Mouse (Mus musculus) CD4-positive helper T cell, adult 2 months (primary cell): ENCODE data around the gene Gja10.

Source experiments
- DNase-seq: peaks from one replicate; pipeline ENCODE4 v3.0.0-alpha.2; 2012; ENCODE audit warnings: low read depth, missing footprints, low spot score

Gene Gja10

DNA sequence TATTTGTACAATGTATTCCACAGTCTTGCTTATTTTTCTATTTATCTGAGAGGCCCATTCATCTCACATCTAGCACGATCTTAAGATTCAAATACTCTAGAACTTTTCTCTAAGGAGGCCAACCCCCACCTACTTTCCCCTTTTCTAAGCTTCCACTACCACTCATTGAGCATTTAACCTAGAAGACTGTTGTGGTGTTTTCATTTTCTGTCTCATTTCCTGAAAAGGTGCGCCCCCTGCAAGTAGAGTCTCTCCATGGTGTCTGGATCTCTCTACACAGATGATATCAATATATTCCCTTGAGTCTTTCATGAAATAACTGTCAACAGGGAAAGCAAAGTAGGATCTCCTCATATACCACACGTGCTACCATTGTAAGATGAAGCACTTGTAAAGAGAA lies at the start of gene Gja10:
TSS of gene Gja10 (minus strand) at position 101 of the 400 bp plus-strand sequence.
- DNase-seq = no peak

DNA sequence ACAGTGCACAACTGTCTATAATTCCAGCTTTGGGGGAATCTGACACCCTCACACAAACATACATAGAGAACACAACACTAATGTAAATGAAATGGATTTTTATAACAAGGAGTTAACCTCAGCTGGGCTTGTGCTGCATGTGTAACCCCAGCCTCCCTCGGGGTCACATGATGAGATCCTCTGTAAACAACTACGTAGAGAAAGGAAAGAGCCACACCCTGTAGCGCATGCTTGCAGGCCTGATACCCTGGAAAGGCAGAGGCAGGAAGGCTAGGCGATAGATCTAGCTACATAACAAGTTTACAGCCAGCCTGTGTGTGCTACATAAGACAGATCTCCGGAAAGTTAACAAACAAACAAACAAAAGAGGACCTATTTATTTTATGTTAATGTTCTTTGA lies 49.1 kb upstream of the Gja10 start:
- DNase-seq = peak; percentile 38

GRCm38 (mm10) chr4:32621637-32622036 lies 19.1 kb upstream of the Gja10 start:
- DNase-seq = no peak

DNA sequence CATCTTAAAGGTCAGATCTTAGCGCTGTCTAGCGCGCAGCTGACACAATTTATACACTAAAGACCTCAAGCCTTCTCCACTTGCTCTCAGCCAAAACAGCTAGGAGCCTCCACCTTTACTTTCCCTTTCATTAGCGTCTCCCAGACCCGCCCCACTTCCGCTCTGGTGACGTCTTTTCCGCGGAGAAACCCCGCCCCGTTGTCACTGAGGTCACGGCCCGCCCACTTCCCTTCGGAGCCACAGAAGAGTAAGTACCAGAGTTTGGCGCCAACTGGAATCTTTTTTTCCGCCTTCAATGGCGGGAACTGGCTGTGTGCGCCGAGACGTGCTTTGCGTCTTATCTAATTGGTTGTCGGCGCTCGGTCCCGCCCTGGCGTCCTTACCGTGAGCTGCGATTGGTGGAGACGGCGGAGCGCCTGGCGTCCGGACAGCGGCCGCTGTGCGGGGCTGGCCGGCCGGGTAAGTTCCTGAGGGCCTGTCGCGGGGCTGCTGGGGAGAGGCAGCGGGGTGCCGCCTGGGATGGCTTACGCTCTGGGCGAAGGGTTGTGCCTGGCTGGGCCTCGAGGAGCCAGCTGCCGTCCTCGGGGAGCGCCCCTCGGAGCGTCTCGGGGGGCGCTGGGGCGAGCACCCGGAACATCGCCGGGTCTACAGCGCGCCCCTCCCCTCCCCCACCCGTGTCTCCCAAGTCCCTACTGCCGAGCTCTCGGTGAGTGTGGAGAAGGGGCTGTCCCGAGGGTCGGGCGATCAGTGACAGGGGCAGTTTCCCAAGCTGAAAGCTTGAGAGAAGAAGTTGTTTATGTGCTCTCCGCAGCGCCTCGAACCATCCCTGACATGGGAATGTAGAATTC lies 12.7 kb upstream of the Gja10 start, which contains the start of gene Casp8ap2:
TSS of gene Casp8ap2 (plus strand) at position 418 of the 848 bp plus-strand sequence.
- peak; percentile 99 for DNase-seq

DNA sequence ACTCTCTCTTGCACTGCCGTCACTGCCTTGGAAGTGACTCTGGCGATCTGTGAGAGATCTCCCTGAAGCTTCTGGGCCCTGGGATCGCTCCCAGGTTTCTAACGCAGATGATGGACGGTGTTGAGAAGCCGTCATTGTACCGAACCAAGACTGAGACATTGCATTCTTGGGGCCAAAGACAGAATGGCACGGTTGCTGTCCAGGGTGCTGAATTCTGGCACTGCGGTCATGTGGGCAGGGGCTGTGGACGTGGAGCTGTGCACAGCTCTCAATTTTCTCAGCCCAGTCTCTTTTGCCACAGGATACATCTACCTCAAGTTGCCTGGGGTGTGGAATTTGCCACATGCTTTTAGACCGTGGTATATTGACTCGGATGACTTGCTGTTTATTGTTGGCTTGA lies 1.4 kb downstream of the Gja10 start:
- DNase-seq = peak; percentile 53

DNA sequence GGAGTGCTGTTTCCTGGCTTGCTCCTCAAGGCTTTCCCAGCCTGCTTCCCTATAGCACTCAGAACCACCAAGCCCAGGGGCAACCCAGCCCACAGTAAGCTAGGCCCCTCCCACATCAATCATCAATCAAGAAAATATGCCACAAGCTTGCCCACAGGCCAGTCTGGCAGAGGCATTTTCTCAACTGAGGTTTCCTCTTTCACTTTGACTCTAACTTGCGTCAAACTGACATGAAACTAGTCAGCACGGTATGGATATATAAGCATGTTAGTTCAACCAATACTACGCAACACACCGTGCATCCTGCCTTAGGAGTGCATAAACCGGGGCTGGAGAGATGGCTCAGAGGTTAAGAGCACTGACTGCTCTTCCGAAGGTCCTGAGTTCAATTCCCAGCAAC lies 14.3 kb downstream of the Gja10 start:
- peak; percentile 89 for DNase-seq

DNA sequence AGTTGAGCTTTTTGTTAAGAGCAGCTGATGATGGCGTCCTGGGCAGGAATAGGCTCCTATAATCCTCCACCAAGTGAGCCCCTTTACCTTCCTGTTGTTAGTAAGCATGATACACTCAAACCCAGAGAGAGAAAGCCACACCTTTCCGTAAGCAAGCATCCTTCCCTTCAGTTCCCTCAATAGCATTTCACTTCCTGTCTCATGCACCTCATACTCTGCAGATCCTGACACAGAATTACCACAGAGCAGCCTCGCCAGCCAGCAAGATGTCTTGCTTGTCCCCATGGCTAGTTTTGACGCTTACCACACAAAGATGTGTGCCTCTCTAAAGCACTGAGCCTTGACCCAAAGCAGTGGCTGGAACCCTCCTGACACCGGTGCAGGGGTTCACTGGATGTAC lies 15.0 kb downstream of the Gja10 start:
- DNase-seq = peak; percentile 64

DNA sequence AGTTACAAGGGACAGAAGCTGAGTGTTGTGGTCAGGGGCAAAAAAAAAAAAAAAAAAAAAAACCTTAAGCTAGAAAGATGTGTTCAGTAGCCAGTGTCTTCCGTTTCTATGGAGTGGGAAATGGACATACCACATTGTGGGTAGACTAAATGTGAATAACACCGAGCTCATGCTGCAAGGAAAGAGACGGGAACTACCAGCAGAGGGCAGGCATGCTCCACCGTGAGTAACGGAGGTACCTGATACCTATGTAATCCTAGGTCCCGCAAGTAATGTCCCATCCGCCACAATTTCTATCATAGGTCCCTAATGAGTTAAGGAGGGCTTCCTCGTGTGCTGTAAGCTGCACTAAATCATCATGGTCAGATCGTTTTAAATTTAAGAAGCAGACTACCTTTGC lies 16.0 kb downstream of the Gja10 start:
- DNase-seq = peak; percentile 82

- DNase-seq = no peak
Observed at GRCm38 (mm10) chr4:32584181-32584580, 18.4 kb downstream of the Gja10 start.

GRCm38 (mm10) chr4:32579850-32580249 lies 22.7 kb downstream of the Gja10 start:
- no peak for DNase-seq

GRCm38 (mm10) chr4:32575165-32575564 lies 27.4 kb downstream of the Gja10 start:
- no peak for DNase-seq

- DNase-seq = no peak
Observed at GRCm38 (mm10) chr4:32574604-32575003, 28.0 kb downstream of the Gja10 start.

GRCm38 (mm10) chr4:32573586-32573985 lies 29.0 kb downstream of the Gja10 start:
- DNase-seq = no peak

DNA sequence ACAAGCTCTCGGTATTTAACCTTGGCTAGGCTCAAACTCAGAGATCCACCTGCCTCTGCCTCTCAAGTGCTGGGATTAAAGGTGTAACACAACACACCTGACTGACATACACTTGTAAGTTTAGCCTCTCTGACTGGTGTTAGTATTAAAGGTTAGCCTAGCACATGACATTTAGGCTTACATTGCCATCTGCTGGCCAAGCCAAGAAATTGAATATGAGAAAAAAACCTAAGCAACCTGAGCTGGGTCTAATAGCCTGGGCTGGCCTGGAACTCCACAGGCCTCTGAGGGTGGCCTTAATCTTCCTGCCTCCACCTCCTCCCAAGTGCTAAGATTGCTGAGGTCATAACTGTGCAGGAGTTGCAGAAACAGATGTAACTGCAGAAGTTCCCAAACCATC lies 30.4 kb downstream of the Gja10 start:
- peak; percentile 70 for DNase-seq

DNA sequence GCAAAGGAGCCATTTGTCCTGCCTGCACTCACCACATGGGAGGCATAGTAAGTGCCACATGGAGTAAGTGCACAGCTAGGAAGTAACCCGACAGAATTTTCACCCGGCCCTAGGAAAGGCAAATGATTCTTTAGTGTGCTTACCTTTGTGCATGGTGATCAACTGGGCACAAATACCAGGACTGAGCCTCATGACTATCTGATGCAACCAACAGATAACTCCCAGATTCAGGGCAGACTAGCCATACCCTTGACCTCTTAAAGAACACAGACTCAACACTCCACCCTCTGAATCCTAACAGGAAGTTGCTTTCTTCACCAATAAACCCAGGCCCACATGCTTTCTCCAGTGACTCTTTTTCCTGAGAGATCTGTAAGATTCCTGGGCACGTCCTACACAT lies 31.1 kb downstream of the Gja10 start:
- DNase-seq = no peak

DNA sequence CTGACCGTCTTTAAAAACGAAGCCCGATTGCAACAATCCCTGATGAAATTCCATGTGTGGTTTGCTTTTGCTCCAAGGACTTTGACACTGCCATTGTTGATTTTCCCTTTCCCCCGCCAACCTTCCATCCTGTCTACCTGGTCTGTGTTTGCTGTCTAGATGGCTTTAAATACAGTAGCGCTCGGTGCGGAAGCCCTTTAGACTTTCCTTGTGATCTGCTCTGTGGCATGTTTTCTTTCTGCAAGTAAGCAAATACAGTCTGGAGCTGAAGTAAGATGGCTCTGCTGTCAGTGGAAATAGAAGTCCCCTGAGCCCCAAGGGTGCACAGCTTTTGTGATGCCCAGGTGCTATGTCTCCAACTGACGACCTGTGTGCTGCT lies 31.6 kb downstream of the Gja10 start:
- DNase-seq = no peak

DNA sequence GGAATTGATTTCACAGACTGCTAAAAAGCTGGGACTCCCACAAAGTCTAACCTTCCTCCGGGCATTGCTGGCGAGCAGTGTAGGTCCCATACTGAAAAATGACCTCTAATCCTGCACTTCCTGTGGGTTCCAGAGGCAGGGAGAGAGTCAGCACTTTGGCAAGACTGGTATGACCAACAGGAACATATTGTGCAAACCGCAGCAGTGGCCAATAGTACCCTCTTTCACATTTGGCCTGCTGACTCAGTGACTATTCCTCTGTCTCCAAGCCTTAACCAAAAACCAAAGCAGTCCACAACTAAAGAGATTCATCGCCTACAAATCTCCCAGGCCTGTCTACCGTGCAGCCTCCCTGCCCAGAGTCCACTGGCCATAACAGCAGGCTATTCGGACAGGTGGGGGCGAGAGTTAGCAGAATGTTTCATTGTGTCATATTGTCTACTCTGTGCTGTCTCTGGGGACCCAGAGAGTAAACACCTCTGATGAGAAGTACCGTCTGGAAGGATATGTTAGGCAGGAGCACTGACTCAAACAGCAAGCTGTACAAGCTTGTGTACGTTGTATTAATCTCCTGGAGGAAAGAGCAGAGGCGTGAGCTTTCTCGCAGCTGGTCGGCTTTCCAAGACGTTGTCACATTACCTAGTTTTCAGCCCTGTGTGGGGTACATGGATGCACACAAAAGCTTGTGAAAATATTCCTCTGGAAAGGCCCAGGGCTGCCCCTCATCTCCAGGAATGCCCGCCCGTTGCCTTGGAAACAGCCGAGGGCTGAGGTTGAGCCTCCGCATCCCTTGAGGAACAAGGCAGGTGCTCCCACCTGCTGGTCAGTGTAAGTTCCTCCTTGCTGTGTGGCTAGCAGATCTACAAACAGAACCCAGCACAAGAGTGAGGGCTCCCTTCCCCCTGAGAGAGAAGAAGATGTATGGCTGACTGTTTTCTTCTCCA lies 32.3 kb downstream of the Gja10 start:
- DNase-seq = no peak

GRCm38 (mm10) chr4:32569054-32569453 lies 33.5 kb downstream of the Gja10 start:
- no peak for DNase-seq

DNA sequence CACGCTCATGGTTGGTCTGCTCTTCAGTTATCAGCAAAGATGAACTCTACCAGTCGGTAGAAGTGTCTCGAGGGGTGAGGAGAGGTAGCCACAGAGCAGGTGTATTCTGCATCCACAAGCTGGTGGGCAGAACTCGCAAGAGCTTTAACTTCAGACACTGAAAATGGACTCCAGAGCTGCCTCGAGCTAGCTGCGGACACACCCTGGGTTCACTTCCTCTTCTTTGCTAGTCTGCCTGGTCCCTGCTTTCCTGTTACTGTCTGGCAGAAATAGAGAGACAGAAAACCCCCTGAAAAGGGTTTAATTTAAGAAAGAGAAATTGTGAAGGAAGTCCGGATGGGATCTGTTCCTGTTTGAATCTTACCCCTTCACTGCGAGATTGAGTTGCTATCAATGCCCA lies 37.6 kb downstream of the Gja10 start:
- DNase-seq = no peak

DNA sequence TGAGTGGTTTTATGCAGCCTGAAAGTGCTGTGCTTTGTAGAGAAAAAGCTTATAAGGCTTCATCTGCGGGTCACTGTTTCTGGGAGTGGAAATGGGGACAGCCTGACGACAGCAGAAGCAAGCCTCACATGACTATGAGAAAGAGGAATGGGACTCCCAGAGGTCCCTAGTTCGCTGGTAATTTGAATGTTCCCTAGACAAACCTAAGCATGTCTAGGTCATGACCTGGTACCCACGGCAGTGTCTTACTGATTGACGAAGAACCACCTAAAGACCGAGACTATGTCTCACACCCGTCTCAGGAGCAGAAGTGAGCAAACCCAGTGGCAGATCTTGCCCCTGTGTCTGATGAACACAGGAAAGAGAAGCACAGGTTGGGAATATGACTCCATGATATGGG lies 38.1 kb downstream of the Gja10 start:
- no peak for DNase-seq

- no peak for DNase-seq
Observed at GRCm38 (mm10) chr4:32562319-32563115, 40.0 kb downstream of the Gja10 start.
